Mouse (Mus musculus): ENCODE data around the gene Podxl2.

Podxl2 gene

GRCm38 (mm10) chr6:88827395-88828205 lies 47.2 kb downstream of the Podxl2 start:
- peak; percentile 53 for DNase-seq

- no peak for DNase-seq
Observed at GRCm38 (mm10) chr6:88826965-88827364, 47.9 kb downstream of the Podxl2 start.

- peak; percentile 54 for DNase-seq
Observed at GRCm38 (mm10) chr6:88826545-88826944, 48.3 kb downstream of the Podxl2 start.

GRCm38 (mm10) chr6:88826088-88826487 lies 48.8 kb downstream of the Podxl2 start:
- DNase-seq: no peak

- no peak for DNase-seq
Observed at GRCm38 (mm10) chr6:88824183-88824582, 50.7 kb downstream of the Podxl2 start.

GRCm38 (mm10) chr6:88821901-88822300 lies 52.9 kb downstream of the Podxl2 start:
- DNase-seq: no peak

- no peak for DNase-seq
Observed at GRCm38 (mm10) chr6:88821294-88821693, 53.5 kb downstream of the Podxl2 start.

- DNase-seq: no peak
Observed at GRCm38 (mm10) chr6:88820853-88821252, 54.0 kb downstream of the Podxl2 start.

- no peak for DNase-seq
Observed at GRCm38 (mm10) chr6:88816913-88817312, 57.9 kb downstream of the Podxl2 start.

- DNase-seq: no peak
Observed at GRCm38 (mm10) chr6:88815489-88815888, 59.4 kb downstream of the Podxl2 start.

GRCm38 (mm10) chr6:88815036-88815435 lies 59.8 kb downstream of the Podxl2 start:
- no peak for DNase-seq

- DNase-seq: no peak
Observed at GRCm38 (mm10) chr6:88813832-88814231, 61.0 kb downstream of the Podxl2 start.

GRCm38 (mm10) chr6:88812886-88813285 lies 62.0 kb downstream of the Podxl2 start:
- DNase-seq: peak; percentile 62

GRCm38 (mm10) chr6:88811880-88812400 lies 62.9 kb downstream of the Podxl2 start:
- no peak for DNase-seq

- no peak for DNase-seq
Observed at GRCm38 (mm10) chr6:88811396-88811795, 63.4 kb downstream of the Podxl2 start.

- no peak for DNase-seq
Observed at GRCm38 (mm10) chr6:88810291-88810690, 64.6 kb downstream of the Podxl2 start.

GRCm38 (mm10) chr6:88809091-88810037 lies 65.5 kb downstream of the Podxl2 start:
- no peak for DNase-seq

GRCm38 (mm10) chr6:88804966-88805577 lies 69.8 kb downstream of the Podxl2 start:
- DNase-seq: no peak

GRCm38 (mm10) chr6:88803957-88804695 lies 70.7 kb downstream of the Podxl2 start:
- no peak for DNase-seq

- DNase-seq: no peak
Observed at GRCm38 (mm10) chr6:88803051-88803450, 71.8 kb downstream of the Podxl2 start.

GRCm38 (mm10) chr6:88800735-88801134 lies 74.1 kb downstream of the Podxl2 start:
- DNase-seq: no peak

GRCm38 (mm10) chr6:88800191-88800590 lies 74.7 kb downstream of the Podxl2 start:
- no peak for DNase-seq
